Mouse (Mus musculus): Measurements from ENCODE around the gene Mrps11.

DNA sequence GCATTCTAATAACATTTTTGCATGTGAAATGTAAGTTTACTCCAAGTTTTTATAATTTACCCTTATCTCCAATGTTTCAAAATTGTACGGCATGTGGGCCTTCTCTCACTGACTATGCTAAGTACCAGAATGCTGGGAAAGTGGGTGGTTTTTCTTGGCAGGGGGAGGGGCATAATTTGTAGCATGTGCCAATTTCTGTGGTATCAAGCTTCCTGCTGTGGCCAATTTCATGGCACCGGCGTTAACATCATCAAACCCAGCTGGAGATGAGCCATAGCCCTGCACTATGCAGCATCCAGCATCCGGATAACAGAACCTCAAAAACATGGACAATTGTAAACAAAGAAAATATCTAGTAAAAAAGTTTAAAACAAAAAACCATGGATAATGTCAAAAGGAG is 54.3 kb downstream of the Mrps11 start:
- TF ChIP-seq CTCF (IDR thresholded peaks at IDR 0.05; ENCODE audit: extremely low read depth, insufficient read depth, low read length) = no peak
- no peak for TF ChIP-seq POLR2A (IDR thresholded peaks at IDR 0.05; ENCODE audit: extremely low read depth, insufficient read depth, low read length)
